Mouse (Mus musculus) CH12.LX (cell line): ENCODE measurements around the gene Il6st.

Experiments
- CTCF ChIP-seq, 2 experiments: IDR thresholded peaks in 1 of 2; conservative IDR thresholded peaks in 1 of 2; 2 replicates each; pipeline ENCODE4 v1.5.1; 2011 to 2012; ENCODE audit warnings: low read depth in 2 of 2, low read length in 2 of 2, improper control_type of control experiment in 1 of 2, inconsistent platforms in 1 of 2, mild to moderate bottlenecking in 1 of 2, moderate library complexity in 1 of 2
- E2F4 ChIP-seq: IDR thresholded peaks from 2 replicates; pipeline ENCODE4 v1.6.1; 2011; ENCODE audit warnings: low read depth, low read length, improper control_type of control experiment; ENCODE audit not compliant: insufficient replicate concordance
- ELF1 ChIP-seq: IDR thresholded peaks from 2 replicates; pipeline ENCODE4 v1.6.1; 2014; ENCODE audit warnings: low read depth, mild to moderate bottlenecking, inconsistent platforms, low read length, improper control_type of control experiment
- ETS1 ChIP-seq: conservative IDR thresholded peaks from 2 replicates; pipeline ENCODE4 v1.6.1; 2012; ENCODE audit warnings: low read depth, mild to moderate bottlenecking, inconsistent platforms, low read length, improper control_type of control experiment, moderate library complexity
- JUN ChIP-seq: IDR thresholded peaks from 2 replicates; pipeline ENCODE4 v1.6.1; 2011; ENCODE audit warnings: low read depth, mild to moderate bottlenecking, low read length, improper control_type of control experiment, moderate library complexity; ENCODE audit not compliant: insufficient read depth
- MAX ChIP-seq: IDR thresholded peaks from 2 replicates; pipeline ENCODE4 v1.6.1; 2011; ENCODE audit warnings: low read length, improper control_type of control experiment
- POLR2A ChIP-seq: IDR thresholded peaks from 2 replicates; pipeline ENCODE4 v1.6.1; 2011; ENCODE audit warnings: low read depth, mild to moderate bottlenecking, improper control_type of control experiment, low read length
- ZC3H11A ChIP-seq: IDR thresholded peaks from 2 replicates; pipeline ENCODE4 v1.6.1; 2012; ENCODE audit warnings: low read depth, mild to moderate bottlenecking, inconsistent platforms, low read length, improper control_type of control experiment
- ZNF384 ChIP-seq: IDR thresholded peaks from 2 replicates; pipeline ENCODE4 v1.6.1; 2012; ENCODE audit warnings: low read depth, low read length, improper control_type of control experiment, inconsistent platforms

DNA sequence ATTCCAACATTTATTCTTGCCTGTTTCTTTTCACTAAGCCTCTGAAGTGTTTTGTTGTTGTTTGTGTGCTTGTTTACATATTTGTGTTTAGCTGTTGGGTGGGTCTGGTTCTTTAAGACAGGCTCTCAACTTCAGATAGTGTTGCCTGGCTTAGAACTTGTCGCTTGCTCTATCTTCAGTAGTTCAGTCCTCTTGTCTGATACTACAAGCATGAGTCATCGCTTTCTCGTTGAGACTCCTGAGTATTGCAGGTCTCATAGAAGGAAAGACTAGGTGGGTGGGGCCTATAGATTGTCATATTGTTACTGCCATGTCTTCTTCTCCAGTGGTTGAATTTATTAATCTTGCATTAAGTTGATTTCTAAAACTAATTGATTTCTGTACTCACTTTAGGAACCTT is 26.2 kb downstream of the Il6st start:
- TF ChIP-seq ETS1 (no peak), POLR2A (no peak), CTCF (conservative IDR thresholded peaks at IDR 0.05 in 1 of 2, IDR thresholded peaks at IDR 0.05 in 1 of 2; ENCODE audit: low read depth in 2 of 2, low read length in 2 of 2) (no peak), E2F4 (no peak), ZNF384 (no peak), JUN (no peak), ZC3H11A (no peak), MAX (no peak), ELF1 (no peak)
